Mouse (Mus musculus): Measurements from ENCODE around the gene Crybg3. TPM values are rescaled to one million over a fixed set of nuclear protein-coding genes. Genes with fewer than 3 reads are reported as not detected.

The Crybg3 gene
- polyA plus RNA-seq, 1 experiment from 2014 or later: 7.8 TPM

DNA sequence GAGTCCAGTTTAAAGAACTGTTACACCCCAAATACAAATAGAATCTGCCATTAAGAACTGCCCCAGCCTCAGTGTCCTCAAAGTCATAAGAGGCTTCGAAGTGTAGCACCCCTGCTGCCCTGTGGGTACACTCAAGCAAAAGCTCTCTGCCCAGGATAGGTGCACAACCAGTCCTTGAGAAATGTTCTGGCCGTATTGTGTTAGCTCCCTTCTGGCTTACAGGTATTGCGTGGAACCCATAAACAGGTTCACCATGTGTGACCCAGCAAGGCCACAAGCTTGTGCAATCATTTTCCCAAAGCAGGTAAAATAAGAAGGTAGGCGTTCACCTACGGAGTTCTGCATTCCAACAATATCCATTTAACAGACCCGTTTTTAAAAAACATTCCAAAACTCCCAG, 3.5 kb downstream of the Crybg3 start:
- no peak for DNase-seq (ENCODE audit: low spot score)
- peaks cover 36% of the 10 kb centered on the region for H3K4me1 ChIP-seq
- no peak overlapping the region for H3K4me3 ChIP-seq
- no peaks in the 10 kb centered on the region for H3K27me3 ChIP-seq (ENCODE audit: low read depth, poor library complexity, severe bottlenecking)
- no peak overlapping the region for H3K27ac ChIP-seq
- H3K36me3 ChIP-seq: no peaks in the 10 kb centered on the region
- H3K9me3 ChIP-seq (replicated peaks): no peaks in the 10 kb centered on the region
- WGBS: 94% methylated on average over 6 of the region's 6 CpGs

GRCm38 (mm10) chr16:59594714-59595113, 6.1 kb downstream of the Crybg3 start:
- Histone ChIP-seq H3K9me3 (replicated peaks) (no peaks in the 10 kb centered on the region), H3K36me3 (no peaks in the 10 kb centered on the region), H3K4me1 (peaks cover 29% of the 10 kb centered on the region), H3K4me3 (no peak overlapping the region), H3K27me3 (ENCODE audit: low read depth, poor library complexity, severe bottlenecking) (no peaks in the 10 kb centered on the region), H3K27ac (no peak overlapping the region)
- no peak for DNase-seq (ENCODE audit: low spot score)
- WGBS: 83% methylated on average over 3 of the region's 3 CpGs

GRCm38 (mm10) chr16:59590790-59591189, 10.0 kb downstream of the Crybg3 start:
- Histone ChIP-seq H3K36me3 (no peaks in the 10 kb centered on the region), H3K4me1 (peaks cover 19% of the 10 kb centered on the region), H3K9me3 (replicated peaks) (no peaks in the 10 kb centered on the region), H3K4me3 (no peak overlapping the region), H3K27me3 (ENCODE audit: low read depth, poor library complexity, severe bottlenecking) (no peaks in the 10 kb centered on the region), H3K27ac (no peak overlapping the region)
- no peak for DNase-seq (ENCODE audit: low spot score)
- WGBS: 79% methylated on average over 6 of the region's 6 CpGs

DNA sequence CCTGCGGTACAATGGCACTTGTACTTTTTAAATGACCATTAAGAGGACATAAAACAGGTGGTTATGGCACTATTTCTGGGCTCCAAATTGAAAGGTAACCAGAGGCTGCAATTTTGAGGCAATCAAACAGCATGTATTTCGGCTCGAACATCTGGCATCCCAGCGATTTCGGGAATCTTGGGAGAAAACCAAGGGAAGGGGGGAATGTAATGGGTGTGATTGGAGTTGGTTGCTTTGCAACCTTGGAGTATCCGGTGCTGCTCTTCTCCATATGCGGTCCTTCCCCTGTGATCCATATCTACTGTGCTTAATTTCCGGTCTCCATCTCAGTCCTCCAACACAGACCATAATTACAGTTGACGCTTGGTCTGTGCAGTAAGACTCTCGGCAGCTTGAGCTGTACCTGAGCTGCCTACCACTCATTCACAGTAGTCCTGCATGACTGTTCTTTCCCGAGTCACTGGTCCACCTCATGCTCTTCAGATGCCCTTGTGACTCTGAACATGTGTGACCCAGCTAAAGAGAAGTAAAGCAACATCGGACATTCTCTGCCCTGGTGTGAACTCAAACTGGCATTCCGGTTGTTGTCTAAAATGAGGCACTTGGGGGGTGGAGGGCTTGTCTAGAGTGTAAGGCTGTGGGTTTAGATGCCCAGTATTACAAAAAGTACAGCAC, 12.3 kb downstream of the Crybg3 start:
- no peaks in the 10 kb centered on the region for H3K27me3 ChIP-seq (ENCODE audit: low read depth, poor library complexity, severe bottlenecking)
- no peak overlapping the region for H3K27ac ChIP-seq
- WGBS: 87% methylated on average over 13 of the region's 13 CpGs
- no peaks in the 10 kb centered on the region for H3K36me3 ChIP-seq
- H3K4me1 ChIP-seq: peaks cover 19% of the 10 kb centered on the region
- H3K9me3 ChIP-seq (replicated peaks): no peaks in the 10 kb centered on the region
- no peak overlapping the region for H3K4me3 ChIP-seq
- no peak for DNase-seq (ENCODE audit: low spot score)

GRCm38 (mm10) chr16:59587816-59588215, 13.0 kb downstream of the Crybg3 start:
- no peak overlapping the region for H3K27ac ChIP-seq
- H3K4me3 ChIP-seq: no peak overlapping the region
- no peaks in the 10 kb centered on the region for H3K36me3 ChIP-seq
- WGBS: 81% methylated on average over 10 of the region's 10 CpGs
- DNase-seq (ENCODE audit: low spot score): no peak
- H3K4me1 ChIP-seq: peaks cover 19% of the 10 kb centered on the region
- no peaks in the 10 kb centered on the region for H3K27me3 ChIP-seq (ENCODE audit: low read depth, poor library complexity, severe bottlenecking)
- no peaks in the 10 kb centered on the region for H3K9me3 ChIP-seq (replicated peaks)

DNA sequence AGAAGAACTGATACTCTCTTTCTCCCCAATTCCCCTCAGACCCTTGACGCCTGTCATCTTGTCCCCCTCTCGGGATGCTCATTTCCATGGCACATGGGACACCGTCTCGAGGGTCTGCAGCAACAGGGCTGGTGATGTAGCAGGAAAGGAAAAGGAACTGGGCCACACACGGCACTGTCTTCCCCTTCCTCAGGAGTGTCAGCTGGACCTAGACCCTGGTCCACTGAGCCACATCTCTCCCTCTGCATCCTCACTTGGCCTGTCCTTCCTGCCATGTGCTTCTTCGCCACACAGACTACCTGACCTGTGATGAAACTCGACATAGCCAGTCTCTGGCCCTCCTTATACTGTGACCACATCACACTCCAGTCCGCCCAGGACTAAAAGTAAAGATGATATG, 13.9 kb downstream of the Crybg3 start:
- Histone ChIP-seq H3K27me3 (ENCODE audit: low read depth, poor library complexity, severe bottlenecking) (no peaks in the 10 kb centered on the region), H3K4me3 (no peak overlapping the region), H3K27ac (no peak overlapping the region), H3K4me1 (peaks cover 19% of the 10 kb centered on the region), H3K36me3 (no peaks in the 10 kb centered on the region), H3K9me3 (replicated peaks) (no peaks in the 10 kb centered on the region)
- 91% methylated on average over 8 of the region's 8 CpGs for WGBS
- no peak for DNase-seq (ENCODE audit: low spot score)

DNA sequence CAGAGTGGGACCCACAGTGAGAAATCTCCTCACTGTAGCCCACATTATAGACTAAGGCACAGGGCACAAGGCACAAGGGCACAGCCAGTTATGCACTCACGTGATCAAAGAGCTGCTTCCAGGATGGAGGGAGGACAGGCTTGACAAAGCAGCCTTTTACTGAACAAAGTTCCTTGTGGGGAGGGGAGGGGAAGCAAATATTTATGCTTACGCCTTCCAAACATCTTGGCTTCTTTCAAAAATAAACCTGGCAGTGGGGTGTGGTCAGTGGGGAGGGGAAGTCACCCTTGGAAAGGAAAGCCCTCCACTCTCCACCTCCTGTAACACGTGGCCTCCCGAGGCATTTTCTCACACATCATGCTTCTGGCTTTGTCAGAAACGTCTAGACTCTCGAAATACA, 14.5 kb downstream of the Crybg3 start:
- no peaks in the 10 kb centered on the region for H3K9me3 ChIP-seq (replicated peaks)
- no peak overlapping the region for H3K4me3 ChIP-seq
- DNase-seq (ENCODE audit: low spot score): no peak
- WGBS: 74% methylated on average over 6 of the region's 6 CpGs
- H3K27me3 ChIP-seq (ENCODE audit: low read depth, poor library complexity, severe bottlenecking): no peaks in the 10 kb centered on the region
- H3K4me1 ChIP-seq: peaks cover 19% of the 10 kb centered on the region
- H3K27ac ChIP-seq: no peak overlapping the region
- H3K36me3 ChIP-seq: no peaks in the 10 kb centered on the region

DNA sequence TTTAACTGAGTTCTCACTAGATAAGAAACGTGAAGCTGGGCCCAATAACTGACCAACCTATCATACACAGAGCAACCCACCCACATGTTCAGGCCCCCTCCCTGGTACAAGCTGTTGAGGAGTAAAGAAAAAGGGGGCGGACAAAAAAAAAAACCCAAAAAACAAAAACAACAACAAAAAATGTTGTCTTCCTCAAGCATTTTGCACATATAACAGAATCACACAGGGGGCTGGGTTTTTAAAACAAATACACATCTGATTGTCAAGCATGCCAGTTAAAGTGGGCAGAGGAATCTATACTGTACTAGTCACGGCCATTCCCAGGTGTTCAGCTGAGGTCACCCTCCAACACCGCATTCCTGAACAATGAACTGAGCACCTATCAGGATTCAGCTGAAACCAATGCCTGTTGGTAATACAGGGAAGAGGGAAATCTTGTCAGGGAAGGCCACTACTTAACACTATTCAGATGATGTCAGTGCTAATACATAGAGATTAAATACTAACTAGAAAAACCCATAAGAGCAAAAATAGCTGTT, 15.0 kb downstream of the Crybg3 start:
- H3K4me1 ChIP-seq: peaks cover 19% of the 10 kb centered on the region
- no peak for DNase-seq (ENCODE audit: low spot score)
- WGBS: 88% methylated on average over 4 of the region's 4 CpGs

GRCm38 (mm10) chr16:59583515-59583914, 17.3 kb downstream of the Crybg3 start:
- peaks cover 16% of the 10 kb centered on the region for H3K4me1 ChIP-seq
- 87% methylated on average over 5 of the region's 5 CpGs for WGBS

More for the DNA sequence above, 15.0 kb downstream of the Crybg3 start:
- Histone ChIP-seq H3K27me3 (ENCODE audit: low read depth, poor library complexity, severe bottlenecking) (no peaks in the 10 kb centered on the region), H3K27ac (no peak overlapping the region), H3K9me3 (replicated peaks) (no peaks in the 10 kb centered on the region), H3K4me3 (no peak overlapping the region), H3K36me3 (no peaks in the 10 kb centered on the region)

GRCm38 (mm10) chr16:59579237-59579636, 21.5 kb downstream of the Crybg3 start:
- Histone ChIP-seq H3K27ac (no peak overlapping the region), H3K4me3 (no peak overlapping the region), H3K27me3 (ENCODE audit: low read depth, poor library complexity, severe bottlenecking) (no peaks in the 10 kb centered on the region), H3K9me3 (replicated peaks) (no peaks in the 10 kb centered on the region), H3K36me3 (no peaks in the 10 kb centered on the region), H3K4me1 (no peaks in the 10 kb centered on the region)
- WGBS: 87% methylated on average over 8 of the region's 8 CpGs
- no peak for DNase-seq (ENCODE audit: low spot score)

More at GRCm38 (mm10) chr16:59583515-59583914, 17.3 kb downstream of the Crybg3 start:
- H3K9me3 ChIP-seq (replicated peaks): no peaks in the 10 kb centered on the region
- no peaks in the 10 kb centered on the region for H3K27me3 ChIP-seq (ENCODE audit: low read depth, poor library complexity, severe bottlenecking)
- H3K27ac ChIP-seq: no peak overlapping the region
- H3K4me3 ChIP-seq: no peak overlapping the region
- H3K36me3 ChIP-seq: no peaks in the 10 kb centered on the region
- DNase-seq (ENCODE audit: low spot score): no peak

DNA sequence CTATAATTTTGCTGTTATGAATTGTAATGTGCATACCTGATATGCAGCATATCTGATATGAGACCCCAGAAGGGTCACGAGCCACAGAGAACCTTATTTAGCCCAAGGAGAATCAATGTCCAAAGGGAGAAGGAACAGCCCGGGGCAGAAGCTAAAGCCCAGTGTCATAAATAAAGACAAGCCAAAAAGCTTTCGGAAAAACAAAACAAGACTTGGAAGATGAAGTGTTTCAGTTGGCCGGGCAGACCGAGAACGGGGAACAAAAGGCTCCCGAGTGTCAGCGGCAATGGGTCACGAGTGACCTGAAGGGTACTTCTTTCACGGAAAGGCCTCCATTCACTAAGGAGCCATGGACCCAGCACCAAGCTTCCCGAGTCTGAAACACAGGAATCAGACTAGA, 26.8 kb downstream of the Crybg3 start:
- Histone ChIP-seq H3K4me3 (no peak overlapping the region), H3K9me3 (replicated peaks) (no peaks in the 10 kb centered on the region), H3K27ac (no peak overlapping the region), H3K36me3 (no peaks in the 10 kb centered on the region), H3K4me1 (peaks cover 4% of the 10 kb centered on the region; the same call in 1 of the 2 replicates), H3K27me3 (ENCODE audit: low read depth, poor library complexity, severe bottlenecking) (no peaks in the 10 kb centered on the region)
- DNase-seq (ENCODE audit: low spot score): no peak
- WGBS: 91% methylated on average over 11 of the region's 11 CpGs

DNA sequence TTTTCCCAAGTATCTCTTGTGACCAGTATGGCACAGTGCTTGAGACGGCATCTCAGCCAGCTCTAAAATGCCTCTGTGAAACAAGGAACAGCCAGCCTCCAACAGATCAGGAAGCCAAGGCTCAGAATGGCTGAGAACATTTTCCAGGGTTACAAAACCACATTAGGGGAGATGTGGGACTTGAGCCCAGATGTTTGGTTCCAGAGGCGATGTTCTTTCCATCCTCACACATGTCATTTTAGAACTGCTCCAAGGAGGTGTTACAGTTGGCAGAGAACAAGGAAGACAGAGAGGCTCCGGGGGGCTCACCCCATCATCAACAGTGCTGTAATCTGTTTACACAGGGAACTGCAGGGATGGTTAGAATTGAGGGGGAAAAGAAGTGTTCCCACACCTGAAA, 28.1 kb downstream of the Crybg3 start:
- H3K27me3 ChIP-seq (ENCODE audit: low read depth, poor library complexity, severe bottlenecking): no peaks in the 10 kb centered on the region
- no peaks in the 10 kb centered on the region for H3K36me3 ChIP-seq
- DNase-seq (ENCODE audit: low spot score): no peak
- H3K4me1 ChIP-seq: peaks cover 8% of the 10 kb centered on the region
- WGBS: 95% methylated on average over 3 of the region's 3 CpGs
- H3K27ac ChIP-seq: no peak overlapping the region
- H3K4me3 ChIP-seq: no peak overlapping the region
- H3K9me3 ChIP-seq (replicated peaks): no peaks in the 10 kb centered on the region

- no peak for DNase-seq (ENCODE audit: low spot score)
- 97% methylated on average over 8 of the region's 8 CpGs for WGBS
- H3K9me3 ChIP-seq (replicated peaks): no peaks in the 10 kb centered on the region
- H3K4me3 ChIP-seq: no peak overlapping the region
- H3K27ac ChIP-seq: no peak overlapping the region
- H3K4me1 ChIP-seq: peaks cover 10% of the 10 kb centered on the region
- no peaks in the 10 kb centered on the region for H3K36me3 ChIP-seq
- no peaks in the 10 kb centered on the region for H3K27me3 ChIP-seq (ENCODE audit: low read depth, poor library complexity, severe bottlenecking)
Measured at GRCm38 (mm10) chr16:59570807-59571206, 30.0 kb downstream of the Crybg3 start.

DNA sequence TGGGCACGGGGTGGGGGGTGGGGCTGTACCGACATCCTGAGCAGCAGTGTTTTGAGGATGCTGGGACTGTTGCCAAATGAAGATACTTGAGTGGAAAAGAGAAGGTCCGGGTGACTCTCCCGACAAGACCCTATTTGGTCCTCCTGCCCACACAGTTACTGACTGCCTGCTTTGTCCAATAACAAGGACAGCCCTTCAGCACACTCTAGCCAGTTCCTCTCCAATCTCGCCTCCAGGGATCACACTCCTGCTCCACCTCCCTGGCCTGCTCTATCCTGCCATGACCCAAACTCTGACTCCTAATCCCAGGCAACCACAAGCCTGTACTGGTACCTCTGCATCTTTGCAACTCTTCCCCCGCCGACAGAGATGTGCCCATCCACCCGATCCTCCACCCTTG, 30.9 kb downstream of the Crybg3 start:
- no peak for DNase-seq (ENCODE audit: low spot score)
- Histone ChIP-seq H3K36me3 (peaks cover 7% of the 10 kb centered on the region), H3K27ac (no peak overlapping the region), H3K4me3 (no peak overlapping the region), H3K27me3 (ENCODE audit: low read depth, poor library complexity, severe bottlenecking) (no peaks in the 10 kb centered on the region), H3K4me1 (peaks cover 10% of the 10 kb centered on the region), H3K9me3 (replicated peaks) (no peaks in the 10 kb centered on the region)
- 85% methylated on average over 8 of the region's 8 CpGs for WGBS

Measured in limb, embryonic 10.5 days (tissue).